Mouse (Mus musculus) G1E (cell line): ENCODE data around the gene Chaf1a.
"Not testable (repeated sequence)": the region's sequence is repeated elsewhere in the genome, so short reads cannot be mapped to it uniquely, and the experiment has no call there.

Experiments used
- CTCF ChIP-seq: IDR thresholded peaks from 2 replicates; pipeline ENCODE4 v1.5.1; 2012; ENCODE audit warnings: low read depth, low read length, inconsistent platforms, mixed read lengths
- GATA1 ChIP-seq: IDR thresholded peaks from 2 replicates; pipeline ENCODE4 v1.6.1; 2012; ENCODE audit warnings: borderline replicate concordance, low read length, inconsistent platforms, mixed read lengths
- POLR2AphosphoS5 ChIP-seq: IDR thresholded peaks from 2 replicates; pipeline ENCODE4 v1.6.1; 2012; ENCODE audit warnings: low read depth, low read length, inconsistent platforms; ENCODE audit not compliant: insufficient replicate concordance

GRCm38 (mm10) chr17:56078361-56078760 lies 38.1 kb downstream of the Chaf1a start:
- TF ChIP-seq GATA1, CTCF, POLR2AphosphoS5: not testable (repeated sequence)
